Mouse (Mus musculus): Measurements from ENCODE around the gene Dnah3. TPM values are rescaled to one million over a fixed set of nuclear protein-coding genes. Genes with fewer than 3 reads are reported as not detected.

Gene Dnah3
- polyA plus RNA-seq, 2 experiments from 2014 or later: not detected

GRCm38 (mm10) chr7:120050447-120050846 is 44.6 kb downstream of the Dnah3 start:
- no peak for ATAC-seq

- no peak for ATAC-seq
These were observed 51.1 kb downstream of the Dnah3 start for GRCm38 (mm10) chr7:120043990-120044389.

- ATAC-seq: no peak
These were observed 58.7 kb downstream of the Dnah3 start for GRCm38 (mm10) chr7:120036422-120036821.

DNA sequence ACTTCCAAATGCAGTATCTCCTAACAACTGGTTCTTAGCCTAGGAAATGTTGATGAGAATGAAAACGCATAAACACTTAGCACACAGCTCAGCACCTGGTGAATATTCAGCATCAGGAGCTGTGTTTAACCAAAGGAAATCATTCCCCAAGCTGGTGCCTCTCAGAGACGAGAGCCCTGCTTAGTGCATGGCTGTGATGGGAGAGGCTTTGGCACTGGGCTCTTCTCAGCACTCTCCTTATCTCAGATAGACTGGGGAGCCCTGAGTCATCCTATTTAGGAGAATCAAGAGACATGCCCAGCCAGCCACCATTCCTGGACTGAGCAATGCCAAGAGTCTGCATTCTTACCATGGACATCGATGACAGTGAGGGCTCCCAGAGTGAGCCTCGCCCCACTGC is 60.1 kb downstream of the Dnah3 start:
- ATAC-seq: no peak

- ATAC-seq: no peak
These were observed 60.5 kb downstream of the Dnah3 start for GRCm38 (mm10) chr7:120034566-120034965.

GRCm38 (mm10) chr7:120028669-120029068 is 66.4 kb downstream of the Dnah3 start:
- no peak for ATAC-seq

GRCm38 (mm10) chr7:119997066-119997465 is 98.0 kb downstream of the Dnah3 start:
- no peak for ATAC-seq

DNA sequence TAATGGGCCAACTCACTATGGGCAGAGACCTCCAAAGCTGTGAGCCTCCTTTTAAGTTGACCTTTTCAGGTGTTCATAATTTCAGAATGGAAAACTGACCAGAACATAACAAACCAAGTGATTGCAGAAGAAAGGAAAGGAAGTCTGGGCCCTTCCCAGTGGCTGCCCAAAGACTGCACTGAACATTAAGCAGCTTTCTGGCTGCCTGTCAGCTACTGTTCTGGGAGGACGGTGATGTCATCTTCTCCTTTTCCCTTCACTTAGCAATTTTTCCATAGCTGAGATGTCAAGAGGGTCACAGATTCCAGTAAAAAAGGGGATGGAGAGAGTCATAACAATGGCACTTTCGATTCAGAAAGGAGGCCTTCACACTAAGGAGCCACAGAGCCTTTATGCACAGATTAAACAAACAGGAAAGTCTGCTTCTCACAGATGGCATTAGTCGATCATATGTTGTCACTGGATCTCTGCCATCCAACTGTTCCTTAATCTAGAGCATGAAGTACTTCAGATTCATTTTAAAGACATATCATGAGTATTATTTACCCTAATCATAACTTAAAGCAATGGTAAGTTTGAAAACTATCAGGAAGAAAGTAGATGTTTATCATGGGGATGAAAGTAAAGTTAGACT is 109.7 kb downstream of the Dnah3 start:
- ATAC-seq: no peak

DNA sequence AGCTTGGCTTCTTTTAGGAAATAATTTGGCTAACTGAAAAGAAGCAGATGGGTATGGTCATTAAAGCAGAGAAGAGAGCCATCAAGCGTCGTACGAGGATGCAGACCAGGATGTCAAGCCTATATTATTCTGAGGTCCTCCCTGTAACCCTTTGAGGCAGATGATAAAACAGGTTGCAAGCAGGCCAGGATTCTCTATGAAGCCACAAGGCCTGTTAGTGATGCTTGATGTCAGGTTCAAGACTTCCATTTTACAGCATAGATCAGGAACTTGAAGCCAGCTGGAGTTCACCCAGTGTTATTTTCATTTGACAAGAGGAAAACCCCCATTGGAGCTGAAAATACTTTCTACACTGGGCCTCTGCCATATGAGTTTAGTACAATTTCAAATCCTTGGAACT is 114.9 kb downstream of the Dnah3 start:
- no peak for ATAC-seq

DNA sequence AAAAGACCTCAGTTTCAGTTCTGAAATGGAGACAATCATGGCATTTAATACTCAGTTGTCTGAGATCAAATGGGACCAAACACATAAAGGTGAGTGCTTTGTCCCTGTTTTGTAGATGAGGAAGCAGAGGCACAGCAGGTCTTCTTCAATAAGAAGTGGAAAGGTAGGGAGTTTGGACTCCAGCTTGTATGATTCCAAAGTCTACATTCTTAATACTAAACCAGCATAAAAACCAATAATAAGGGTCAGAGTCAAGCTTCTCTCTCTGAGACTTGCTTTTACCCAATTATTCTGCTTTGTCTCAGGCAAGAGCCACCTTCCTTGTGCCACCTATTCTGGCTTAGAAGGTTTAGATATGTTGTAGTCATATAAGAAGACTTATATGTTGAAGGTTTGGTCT is 116.5 kb downstream of the Dnah3 start:
- no peak for ATAC-seq

DNA sequence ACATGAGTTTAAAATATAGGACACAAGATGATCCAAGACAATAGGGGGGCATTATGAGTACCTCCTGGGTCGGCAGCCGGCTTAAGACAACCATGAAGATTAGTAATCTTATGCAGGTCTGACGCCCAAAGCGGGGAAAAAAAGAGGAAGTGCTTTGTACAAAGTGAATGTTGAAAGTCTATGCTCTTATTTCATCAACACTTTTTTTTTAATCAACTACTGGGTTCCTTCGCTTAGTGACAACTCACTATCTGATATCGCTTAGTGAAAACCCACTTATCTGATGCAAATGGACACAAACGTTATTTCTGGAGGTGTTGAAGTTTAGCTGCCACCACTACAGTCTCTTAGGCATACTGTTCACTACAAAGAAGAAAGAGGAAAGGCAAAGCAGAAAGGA is 117.5 kb downstream of the Dnah3 start:
- ATAC-seq: no peak

DNA sequence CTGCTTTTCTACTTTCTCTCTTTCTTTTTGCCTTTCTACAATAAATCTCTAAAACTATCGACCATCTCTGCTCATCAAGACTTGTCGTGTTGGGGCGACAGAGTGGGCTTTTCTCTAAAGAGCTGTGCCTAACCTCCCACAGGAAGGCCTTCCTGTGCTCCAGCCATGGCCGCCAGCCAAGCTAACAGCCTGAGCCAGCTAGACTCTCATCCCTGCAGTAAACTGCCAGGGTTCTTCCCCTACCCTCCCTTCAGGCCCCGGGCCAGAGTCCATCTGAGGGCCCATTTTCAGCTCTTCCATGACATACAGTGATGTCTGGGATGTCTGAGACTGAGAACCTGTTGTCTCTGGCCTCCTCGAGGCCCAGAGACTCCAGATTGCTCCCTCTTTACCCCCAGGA is 118.8 kb downstream of the Dnah3 start:
- no peak for ATAC-seq

DNA sequence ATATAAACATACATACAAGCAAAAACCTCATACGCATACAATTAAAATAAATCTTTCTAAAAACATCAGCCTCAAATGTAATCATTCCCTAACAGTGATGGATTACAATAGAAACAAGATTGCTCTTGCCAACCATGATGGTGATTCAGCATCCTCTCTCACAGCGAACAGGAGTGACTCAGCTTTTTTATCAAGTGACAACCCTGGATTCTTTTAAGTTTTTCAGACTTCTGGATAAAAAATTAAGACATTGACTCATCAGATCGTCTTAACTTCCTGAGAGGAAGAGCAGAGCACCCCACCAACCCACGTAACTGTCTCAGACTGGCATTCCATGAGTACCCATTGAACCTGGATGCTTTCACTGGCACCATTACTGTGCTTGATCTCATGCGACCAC is 120.9 kb downstream of the Dnah3 start:
- no peak for ATAC-seq

GRCm38 (mm10) chr7:119969320-119969719 is 125.8 kb downstream of the Dnah3 start:
- ATAC-seq: no peak

DNA sequence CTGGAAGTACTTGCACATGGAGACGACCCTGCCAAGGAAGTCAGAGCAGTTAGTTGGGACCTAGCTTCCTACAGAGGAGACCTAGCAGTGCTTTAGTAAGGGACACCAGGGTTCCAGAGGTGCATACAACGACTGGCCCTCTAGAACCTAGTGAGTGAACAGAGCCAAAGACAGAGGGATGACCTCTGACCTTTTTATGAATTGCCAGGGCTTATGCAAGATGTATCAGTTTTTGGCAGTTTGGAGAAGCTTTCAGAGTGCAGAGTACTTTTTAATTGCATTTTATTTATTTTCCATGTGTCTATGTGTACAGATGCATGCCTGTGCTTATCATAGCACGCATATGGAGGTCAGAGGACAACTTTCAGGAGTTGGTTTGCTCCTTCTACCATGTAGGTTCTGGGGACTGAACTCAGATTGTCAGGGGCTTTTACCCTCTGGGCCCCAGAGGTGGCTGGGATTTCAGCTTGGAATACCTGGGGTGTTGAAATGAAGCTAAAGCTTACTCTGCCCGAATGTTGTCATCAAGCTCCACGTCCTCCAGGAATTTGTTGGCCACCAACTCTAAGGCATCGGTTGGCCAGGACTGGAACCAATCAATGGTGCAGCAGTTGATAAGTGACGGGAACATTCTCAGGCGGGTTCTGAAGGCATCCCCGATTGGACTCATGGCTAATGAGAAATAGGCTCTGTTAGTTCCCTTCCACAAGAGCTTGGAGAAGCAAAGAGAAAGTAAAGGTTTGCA is 129.3 kb downstream of the Dnah3 start:
- no peak for ATAC-seq

GRCm38 (mm10) chr7:119965205-119965604 is 129.9 kb downstream of the Dnah3 start:
- ATAC-seq: no peak

DNA sequence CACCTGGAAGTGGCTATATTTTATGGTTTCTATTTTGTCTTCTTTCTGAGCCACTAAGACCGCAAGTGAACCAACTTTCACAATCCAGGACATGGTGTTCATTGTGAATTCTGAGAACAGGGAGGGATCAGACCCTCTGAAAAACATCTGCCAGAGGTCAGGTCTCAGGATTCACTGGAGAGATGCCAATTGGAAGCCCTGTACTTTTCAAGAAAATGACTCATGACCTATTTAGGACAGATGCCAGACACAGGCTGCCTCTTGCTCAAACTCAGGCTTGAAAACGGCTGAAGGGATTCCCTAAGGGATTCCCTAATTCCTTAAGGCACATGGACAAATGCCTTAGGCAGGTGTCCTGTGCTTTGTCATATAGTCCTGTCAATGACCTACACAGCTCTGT is 134.0 kb downstream of the Dnah3 start:
- no peak for ATAC-seq

GRCm38 (mm10) chr7:119960546-119960945 is 134.5 kb downstream of the Dnah3 start:
- no peak for ATAC-seq

- ATAC-seq: no peak
These were observed 135.1 kb downstream of the Dnah3 start for GRCm38 (mm10) chr7:119960006-119960405.

- ATAC-seq: no peak
These were observed 135.6 kb downstream of the Dnah3 start for GRCm38 (mm10) chr7:119959491-119959890.

DNA sequence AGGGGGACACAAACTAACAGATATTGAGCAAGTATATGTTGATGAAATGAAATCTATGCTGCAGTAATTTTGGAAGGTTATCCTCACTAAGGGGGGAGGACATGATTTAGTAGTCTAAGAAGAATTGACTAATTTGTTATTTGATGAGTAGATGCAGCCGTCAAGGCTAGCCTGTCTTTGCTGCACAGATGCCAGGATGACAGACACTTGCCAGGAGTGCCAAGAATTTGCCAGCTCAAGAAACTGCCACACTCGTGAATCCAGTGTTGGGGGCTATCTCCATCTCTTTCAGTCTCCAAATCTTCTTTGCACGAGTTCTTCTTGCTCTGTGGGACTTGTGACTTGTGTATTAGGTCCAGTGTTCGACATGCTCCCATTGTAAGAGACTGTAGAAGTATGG is 136.0 kb downstream of the Dnah3 start:
- ATAC-seq: no peak

GRCm38 (mm10) chr7:119957421-119957820 is 137.7 kb downstream of the Dnah3 start:
- no peak for ATAC-seq

- ATAC-seq: no peak
These were observed 141.0 kb downstream of the Dnah3 start for GRCm38 (mm10) chr7:119954047-119954446.

GRCm38 (mm10) chr7:119941569-119941968 is 153.5 kb downstream of the Dnah3 start:
- ATAC-seq: no peak

DNA sequence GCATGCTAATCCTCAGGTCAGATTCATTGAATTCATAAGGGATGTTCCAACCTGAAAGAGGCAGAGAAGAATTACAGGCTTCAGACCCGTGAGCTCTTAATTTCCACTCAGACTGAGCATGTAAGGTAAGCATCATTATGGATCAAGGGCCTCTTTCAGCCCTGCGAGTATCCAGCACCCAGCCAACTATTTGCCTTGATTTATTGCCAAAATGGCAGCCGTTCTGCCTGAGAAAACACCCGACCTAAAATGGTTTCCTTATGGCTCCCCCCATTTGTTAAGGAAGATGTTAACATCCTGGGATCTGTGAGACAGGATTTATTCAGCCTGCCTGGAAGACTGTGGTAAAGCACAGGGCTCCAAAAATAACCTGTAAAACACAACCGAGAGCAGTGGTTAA is 158.0 kb downstream of the Dnah3 start:
- no peak for ATAC-seq

Data from CD4-positive, CD25-positive, alpha-beta regulatory T cell, adult 4 months (primary cell).